Mouse (Mus musculus) monocyte, adult 5-6 weeks (primary cell): ENCODE results near the gene Tmem59l. TPM values are rescaled to one million over a fixed set of nuclear protein-coding genes. Genes with fewer than 3 reads are reported as not detected.
A peak's percentile ranks its signal among the peaks of the same experiment; 100 is the strongest.
"Not testable (repeated sequence)": the region's sequence is repeated elsewhere in the genome, so short reads cannot be mapped to it uniquely, and the experiment has no call there.

ENCODE experiments used
- ATAC-seq: fragments of 153-309, 156-312 bp; replicated peaks from 2 replicates; pipeline ENCODE4 v1.8.0; 2017; ENCODE audit warnings: mild to moderate bottlenecking; ENCODE audit not compliant: low TSS enrichment, insufficient number of reproducible peaks, severe bottlenecking, poor library complexity, low FRiP score
- total RNA-seq: library from RNA; stranded (forward); fragments of 200-1000, 200-491, 200-594 nt; gene quantifications from 3 replicates; pipeline ENCODE4 v1.2.3, GENCODE M21; 2017

Tmem59l gene
- not detected in 3 replicates for total RNA-seq

DNA sequence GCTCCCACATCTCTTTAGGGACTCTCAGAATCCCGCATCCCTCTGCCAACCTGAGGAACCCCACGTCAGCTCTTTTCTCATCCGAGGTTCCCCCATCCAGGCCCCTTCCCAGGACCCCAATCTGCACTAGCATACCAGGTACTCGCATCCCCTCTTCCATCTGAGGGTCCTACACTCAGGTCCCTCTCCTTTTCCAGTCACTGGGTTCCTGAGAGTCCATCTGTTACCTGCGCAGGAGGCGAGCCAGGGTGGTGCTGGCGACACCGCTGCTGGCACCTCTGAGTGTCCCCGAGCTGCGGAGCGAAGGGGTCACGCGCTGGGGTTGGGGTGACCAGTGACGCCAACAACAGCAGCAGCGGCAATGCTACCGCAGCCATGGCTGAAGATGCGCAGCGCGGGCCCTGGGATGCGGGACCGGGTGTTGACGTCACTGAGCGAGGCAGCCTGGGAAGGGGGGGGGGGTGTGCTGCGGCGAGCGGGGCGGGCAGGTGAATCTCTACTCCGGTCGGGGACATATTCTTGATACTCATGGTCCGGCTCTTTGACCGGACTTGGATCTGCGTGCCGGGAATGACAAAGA is at the start of gene Tmem59l:
TSS of gene Tmem59l (minus strand) at position 418 of the 580 bp plus-strand sequence.
- no peak for ATAC-seq

DNA sequence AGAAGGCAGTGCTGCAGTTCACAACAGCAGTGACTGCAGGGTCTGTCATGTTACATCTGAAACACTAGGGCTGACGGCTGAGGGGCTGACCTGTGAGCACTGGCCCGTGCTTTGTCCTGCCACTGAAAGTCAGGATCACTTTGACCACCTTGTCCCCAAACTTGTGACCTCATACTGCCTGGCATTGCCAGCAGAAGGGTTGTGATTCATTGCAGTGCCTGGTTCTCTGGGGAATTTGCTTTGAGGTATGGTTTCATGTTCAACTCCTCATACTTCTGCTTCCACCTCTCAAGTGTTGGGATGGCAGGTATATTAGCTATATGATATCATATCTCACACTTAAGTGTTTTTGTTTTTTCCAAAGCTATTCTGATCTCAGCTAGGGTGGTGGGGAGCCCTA is 48.5 kb upstream of the Tmem59l start:
- ATAC-seq: no peak

GRCm38 (mm10) chr8:70535221-70535620 is 48.1 kb upstream of the Tmem59l start:
- ATAC-seq: no peak

DNA sequence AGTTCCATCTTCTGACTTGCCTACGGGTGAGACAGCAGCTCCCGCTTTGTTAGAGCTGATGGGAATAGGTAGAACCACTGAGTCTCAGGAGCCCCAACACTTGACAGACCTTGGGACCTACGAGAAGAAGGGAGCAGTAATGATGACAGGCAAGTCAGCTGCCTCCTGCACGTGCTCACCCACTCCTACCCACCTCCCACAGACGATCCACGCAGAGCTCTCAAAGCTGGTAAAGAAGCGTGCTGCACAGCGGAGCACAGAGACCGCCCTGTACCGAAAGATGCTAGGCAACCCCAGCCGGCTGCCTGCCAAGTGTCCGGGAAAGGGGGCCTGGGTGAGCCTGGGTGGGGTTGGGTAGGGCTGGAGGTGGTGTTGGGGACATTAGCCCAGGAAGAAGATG is 47.1 kb upstream of the Tmem59l start:
- no peak for ATAC-seq

DNA sequence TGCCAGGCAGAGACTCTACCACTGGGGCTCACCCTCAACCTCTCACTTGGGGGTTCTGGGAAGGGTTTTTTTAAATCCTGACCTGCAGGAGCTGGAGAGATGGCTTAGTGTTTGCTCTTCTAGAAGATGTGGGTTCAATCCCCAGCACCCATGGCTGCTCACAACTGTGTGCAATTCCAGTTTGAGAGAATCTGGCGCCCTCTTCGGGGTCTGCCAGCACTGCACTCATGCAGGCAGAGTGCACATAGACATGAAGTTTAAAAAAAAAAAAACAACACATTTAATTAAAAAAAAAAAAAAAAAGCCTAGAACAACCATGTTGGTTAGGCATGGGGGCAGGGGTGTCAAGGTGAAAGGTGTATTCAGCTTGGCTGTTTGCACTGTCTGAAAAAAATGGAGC is 43.2 kb upstream of the Tmem59l start:
- no peak for ATAC-seq

- no peak for ATAC-seq
Measured at GRCm38 (mm10) chr8:70529741-70530161, 42.6 kb upstream of the Tmem59l start.

GRCm38 (mm10) chr8:70529299-70529698 is 42.1 kb upstream of the Tmem59l start:
- ATAC-seq: no peak

DNA sequence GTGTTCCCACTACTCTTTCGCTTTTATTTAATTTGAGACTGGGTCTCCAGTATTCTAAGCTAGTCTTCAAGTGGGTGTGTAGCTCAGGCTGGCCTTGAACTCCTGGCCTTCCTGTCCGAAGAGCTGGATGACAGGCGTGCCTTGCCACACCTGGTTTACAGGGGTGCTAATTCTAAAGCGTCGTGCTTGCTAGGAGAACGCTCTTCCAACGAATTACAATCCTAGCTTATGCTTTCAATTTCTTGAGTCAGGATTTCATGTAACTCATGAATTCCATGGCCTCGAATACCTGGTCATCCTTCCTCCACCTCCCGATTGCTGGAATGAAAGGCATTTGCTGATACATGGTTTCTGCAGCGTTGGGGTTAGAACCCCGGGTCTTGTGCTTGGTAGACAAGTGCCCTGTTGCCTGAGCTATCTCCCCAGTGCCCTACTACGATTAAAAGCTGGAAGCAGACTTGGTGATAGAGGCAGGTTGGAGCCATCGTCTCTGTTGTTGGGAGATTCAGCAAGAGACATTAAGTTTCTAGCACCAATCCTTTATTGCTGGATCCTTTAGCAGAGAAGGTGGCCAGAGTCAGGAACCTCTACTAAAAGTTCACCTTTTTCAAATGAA is 41.1 kb upstream of the Tmem59l start:
- no peak for ATAC-seq

DNA sequence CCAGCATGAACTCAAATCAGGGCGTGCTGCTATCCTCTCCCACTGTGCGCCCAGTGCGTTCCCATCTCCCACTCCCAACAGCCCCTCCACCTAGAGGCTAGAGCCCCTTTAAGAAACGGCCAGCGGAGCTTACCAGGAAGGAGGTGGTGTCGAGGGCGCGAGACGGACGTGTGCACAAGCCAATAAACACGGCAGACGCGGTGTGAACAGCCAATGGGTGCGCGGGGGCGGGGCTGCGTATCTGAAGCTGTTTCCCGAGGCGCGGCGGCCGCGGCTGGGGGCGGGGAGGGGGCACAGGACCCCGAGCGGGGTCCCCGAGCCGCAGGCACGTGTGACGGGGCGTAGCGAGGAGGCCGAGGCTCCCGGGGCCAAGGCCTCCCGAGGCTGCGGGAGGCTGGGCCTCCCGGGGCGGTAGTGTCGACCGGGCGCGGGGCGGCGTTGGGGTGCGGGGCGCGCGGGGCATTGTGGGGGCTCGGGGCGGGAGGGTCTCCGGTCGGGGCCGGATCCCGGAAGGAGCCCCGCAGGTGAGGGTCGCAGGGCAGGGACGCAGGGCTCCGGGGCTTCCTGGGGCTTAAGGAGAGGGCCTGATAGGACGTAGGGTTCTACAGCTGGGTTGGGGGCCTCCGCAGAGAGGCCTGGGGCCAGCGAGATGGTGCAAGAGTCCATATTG is 40.5 kb upstream of the Tmem59l start, which contains the start of the genes Fkbp8 and Kxd1:
TSS of gene Fkbp8 (plus strand) at position 213 of the 670 bp plus-strand sequence.
TSS of gene Kxd1 (minus strand) at position 445 of the 670 bp plus-strand sequence.
- peak; percentile 85 for ATAC-seq

- ATAC-seq: no peak
Measured at GRCm38 (mm10) chr8:70527111-70527511, 40.0 kb upstream of the Tmem59l start.

DNA sequence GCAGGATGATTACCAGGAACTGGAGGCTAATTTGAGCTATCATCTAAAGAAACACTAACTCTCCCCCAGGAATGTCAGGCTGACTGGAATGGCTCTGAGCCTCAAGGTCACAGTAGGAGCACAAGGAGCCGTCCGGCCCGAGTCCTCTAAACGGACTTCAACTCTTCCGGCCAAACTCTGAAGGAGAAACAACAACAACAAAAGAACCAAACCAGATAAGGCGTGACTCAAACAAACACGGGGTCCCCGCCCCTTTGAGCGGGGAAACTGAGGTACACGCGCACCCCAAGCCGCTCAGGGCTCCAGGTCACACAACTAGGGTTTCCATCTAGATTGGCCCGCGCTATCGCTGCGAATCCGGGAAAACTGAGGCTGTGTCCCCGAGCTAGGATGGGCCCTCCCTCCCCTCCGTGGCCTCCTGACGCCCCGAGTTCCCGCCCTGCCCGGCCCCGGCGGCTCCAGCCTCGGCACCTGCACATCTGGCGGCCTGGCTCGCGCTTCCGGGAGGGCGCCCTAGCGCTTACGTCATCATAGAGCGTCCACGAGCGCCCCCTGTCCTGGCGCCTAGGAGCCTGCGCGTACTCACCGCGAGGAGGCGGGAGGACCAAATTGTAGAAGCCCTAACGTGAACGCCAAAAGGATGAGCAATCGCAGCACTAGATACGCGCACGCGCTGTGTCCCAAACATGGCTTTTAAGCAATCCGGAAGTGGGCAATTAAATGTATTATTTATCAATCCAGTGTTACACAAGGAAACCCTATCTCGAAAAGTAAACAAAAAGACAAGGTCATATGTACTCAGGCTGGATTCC is 35.6 kb upstream of the Tmem59l start:
- ATAC-seq: peak; percentile 93

- ATAC-seq: no peak
Measured at GRCm38 (mm10) chr8:70519606-70520005, 32.4 kb upstream of the Tmem59l start.

DNA sequence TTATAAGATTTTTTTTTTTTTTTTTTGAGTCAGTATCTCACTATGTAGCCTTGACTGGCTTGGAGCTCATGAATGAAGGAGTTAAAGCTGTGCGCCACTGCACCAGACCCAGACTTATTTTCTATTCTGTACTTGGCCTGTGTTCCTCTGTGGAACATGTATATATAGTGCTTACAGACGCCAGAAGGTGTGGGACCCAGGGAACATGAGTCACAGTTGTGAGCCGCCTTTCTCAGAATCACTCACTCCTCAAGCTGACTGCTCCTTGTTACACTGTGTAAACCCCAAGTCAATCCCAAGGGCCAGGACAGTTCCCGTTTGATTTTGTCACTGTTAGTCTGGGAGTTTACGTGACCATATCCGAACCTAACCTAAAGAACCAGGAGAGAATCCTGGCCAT is 31.9 kb upstream of the Tmem59l start:
- no peak for ATAC-seq

- ATAC-seq: no peak
Measured at GRCm38 (mm10) chr8:70517940-70518643, 30.9 kb upstream of the Tmem59l start.

DNA sequence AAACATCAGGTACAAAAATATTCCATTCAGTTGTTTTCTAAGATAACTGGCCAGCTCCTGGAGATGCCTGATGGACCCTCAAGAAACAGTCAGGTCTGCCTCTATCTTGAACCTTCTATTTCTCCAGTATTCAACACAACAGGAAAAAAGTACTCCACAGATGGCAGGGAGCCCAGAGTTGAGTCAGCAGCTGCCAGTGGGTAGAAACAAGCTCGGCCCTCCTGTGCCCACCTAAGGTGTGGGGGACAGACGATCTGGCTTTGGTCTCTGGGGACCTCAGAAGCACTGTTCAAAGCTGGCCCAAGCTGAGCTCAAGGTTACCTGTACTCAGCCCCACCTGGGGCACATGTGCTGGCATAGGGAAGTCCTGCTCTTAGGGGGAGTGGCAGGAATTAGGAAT is 26.3 kb upstream of the Tmem59l start:
- no peak for ATAC-seq

- ATAC-seq: no peak
Measured at GRCm38 (mm10) chr8:70512253-70512903, 25.2 kb upstream of the Tmem59l start.

- ATAC-seq: no peak
Measured at GRCm38 (mm10) chr8:70511770-70512169, 24.6 kb upstream of the Tmem59l start.

DNA sequence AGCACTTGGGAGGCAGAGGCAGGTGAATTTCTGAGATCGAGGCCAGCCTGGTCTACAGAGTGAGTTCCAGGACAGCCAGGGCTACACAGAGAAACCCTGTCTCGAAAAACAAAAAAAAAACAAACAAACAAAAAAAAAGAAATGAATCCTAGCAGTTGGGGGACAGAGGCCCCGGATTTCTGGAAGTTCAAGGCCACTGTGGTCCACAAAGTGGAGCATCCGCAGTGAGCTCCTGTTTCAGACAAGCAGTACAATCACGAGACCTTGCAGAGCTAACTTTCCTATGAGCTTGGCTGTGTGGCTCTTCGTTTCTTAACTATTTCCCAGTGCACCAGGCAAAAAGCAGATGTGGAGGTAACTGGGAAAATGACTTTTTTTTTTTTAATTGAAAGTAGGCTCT is 24.0 kb upstream of the Tmem59l start:
- not testable (repeated sequence) for ATAC-seq
